Mouse (Mus musculus) thymus, adult 2 months (tissue): Measurements from ENCODE around the gene 4930518I15Rik. TPM values are rescaled to one million over a fixed set of nuclear protein-coding genes. Genes with fewer than 3 reads are reported as not detected.
"Not testable (repeated sequence)": the region's sequence is repeated elsewhere in the genome, so short reads cannot be mapped to it uniquely, and the experiment has no call there.

ENCODE experiments used
- DNase-seq: peaks from one replicate; pipeline ENCODE4 v3.0.0; 2021
- H3K27ac ChIP-seq: fragments of 200-500 bp; 2 replicates; pipeline ENCODE4 v1.5.1; 2012; ENCODE audit warnings: low read length, control low read depth; ENCODE audit not compliant: control insufficient read depth, insufficient read depth
- H3K27me3 ChIP-seq: fragments of 200-500 bp; 2 replicates; pipeline ENCODE4 v1.6.1; 2012; ENCODE audit warnings: mild to moderate bottlenecking, low read length, moderate library complexity, mixed read lengths; ENCODE audit not compliant: control insufficient read depth, insufficient read depth
- H3K36me3 ChIP-seq: fragments of 200-500 bp; 2 replicates; pipeline ENCODE4 v1.6.1; 2012; ENCODE audit warnings: mild to moderate bottlenecking, low read length, moderate library complexity; ENCODE audit not compliant: control insufficient read depth, insufficient read depth
- H3K4me1 ChIP-seq: fragments of 200-500 bp; replicated peaks from 2 replicates; pipeline ENCODE4 v1.6.1; 2012; ENCODE audit warnings: low read length; ENCODE audit not compliant: control insufficient read depth, insufficient read depth
- H3K4me3 ChIP-seq: fragments of 200-500 bp; 2 replicates; pipeline ENCODE4 v1.5.1; 2012; ENCODE audit warnings: mild to moderate bottlenecking, low read length, control low read depth, moderate library complexity; ENCODE audit not compliant: control insufficient read depth, insufficient read depth
- CTCF ChIP-seq: fragments of 200-500 bp; IDR thresholded peaks from 2 replicates; pipeline ENCODE4 v1.5.1; 2012; ENCODE audit warnings: mild to moderate bottlenecking, control low read depth, low read length, moderate library complexity, borderline replicate concordance; ENCODE audit not compliant: control insufficient read depth, poor library complexity, insufficient read depth; ENCODE audit errors: extremely low read depth
- POLR2A ChIP-seq: fragments of 200-500 bp; IDR thresholded peaks from 2 replicates; pipeline ENCODE4 v1.6.1; 2012; ENCODE audit warnings: mild to moderate bottlenecking, low read length, control low read depth, moderate library complexity; ENCODE audit not compliant: control insufficient read depth, poor library complexity, insufficient read depth; ENCODE audit errors: extremely low read depth
- WGBS: fragments of 180-500 bp; shearing (Covaris S2); methylation state at CpG from one replicate; pipeline ENCODE4 v1.1.7; 2018; 5-methylcytosine and 5-hydroxymethylcytosine counted together
- polyA plus RNA-seq: library from polyadenylated mRNA; depleted of rRNA; stranded (reverse); fragments of >200 nt; gene quantifications from 2 replicates; pipeline ENCODE4 v1.2.3, GENCODE M21; 2012; rRNA removed

Gene 4930518I15Rik
- 2.3 and 2.8 TPM in 2 replicates for polyA plus RNA-seq

DNA sequence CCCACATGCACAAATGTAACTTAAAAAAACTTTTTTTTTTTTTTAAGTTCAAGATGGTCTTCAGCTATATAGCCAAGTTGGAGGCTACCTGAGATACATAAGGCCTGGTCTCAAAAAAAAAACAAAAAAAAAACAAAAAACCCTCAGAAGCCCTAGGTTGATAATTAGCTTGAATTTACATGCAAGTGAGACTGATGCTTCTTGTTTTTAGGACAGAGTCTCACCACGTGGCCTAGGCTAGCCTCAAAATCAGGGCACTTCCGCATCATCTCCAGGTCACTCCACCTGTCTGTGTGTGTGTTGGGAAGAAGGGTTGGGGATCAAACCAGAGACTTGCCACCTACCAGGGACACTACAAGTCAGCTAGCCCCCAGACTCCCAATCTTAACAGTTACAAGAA is at the start of gene 4930518I15Rik:
TSS of gene 4930518I15Rik (minus strand) at position 112 of the 400 bp plus-strand sequence.
- Histone ChIP-seq H3K27ac (no peak within 1 kb of the TSS), H3K4me3 (no peak within 1 kb of the TSS)
- WGBS: 85% methylated on average over 2 of the region's 2 CpGs

DNA sequence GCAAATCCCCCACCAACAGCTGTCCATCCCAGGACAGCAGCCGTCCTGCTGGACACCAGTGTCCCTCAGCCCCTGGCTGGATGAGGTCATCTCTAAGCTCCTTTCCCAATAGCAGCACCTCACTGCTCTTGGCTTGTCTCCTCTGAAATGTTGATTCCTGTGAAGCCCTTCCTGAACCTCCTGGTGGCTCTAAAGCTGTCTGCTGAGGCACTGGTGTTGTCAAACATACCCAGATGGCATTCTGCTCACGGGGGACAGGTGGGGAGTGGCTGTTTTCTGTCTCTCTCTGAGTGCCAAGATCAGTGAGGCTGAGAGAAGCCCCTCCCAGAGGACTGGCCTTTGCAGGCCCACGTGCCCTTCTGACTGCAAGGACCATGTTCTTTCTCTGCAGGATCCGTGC is 48.2 kb upstream of the 4930518I15Rik start:
- H3K4me3 ChIP-seq, DNase-seq, H3K36me3 ChIP-seq, H3K27ac ChIP-seq, H3K27me3 ChIP-seq, H3K4me1 ChIP-seq: not testable (repeated sequence)
- 85% methylated on average over 4 of the region's 4 CpGs for WGBS

More for the DNA sequence above, at the start of gene 4930518I15Rik:
- no peak for DNase-seq
- no peaks in the 10 kb centered on the region; the same call in none of the 2 replicates for H3K4me1 ChIP-seq
- H3K27me3 ChIP-seq: no peaks in the 10 kb centered on the region
- TF ChIP-seq CTCF (no peak), POLR2A (no peak)
- H3K36me3 ChIP-seq: peaks cover 10% of the 10 kb centered on the region

DNA sequence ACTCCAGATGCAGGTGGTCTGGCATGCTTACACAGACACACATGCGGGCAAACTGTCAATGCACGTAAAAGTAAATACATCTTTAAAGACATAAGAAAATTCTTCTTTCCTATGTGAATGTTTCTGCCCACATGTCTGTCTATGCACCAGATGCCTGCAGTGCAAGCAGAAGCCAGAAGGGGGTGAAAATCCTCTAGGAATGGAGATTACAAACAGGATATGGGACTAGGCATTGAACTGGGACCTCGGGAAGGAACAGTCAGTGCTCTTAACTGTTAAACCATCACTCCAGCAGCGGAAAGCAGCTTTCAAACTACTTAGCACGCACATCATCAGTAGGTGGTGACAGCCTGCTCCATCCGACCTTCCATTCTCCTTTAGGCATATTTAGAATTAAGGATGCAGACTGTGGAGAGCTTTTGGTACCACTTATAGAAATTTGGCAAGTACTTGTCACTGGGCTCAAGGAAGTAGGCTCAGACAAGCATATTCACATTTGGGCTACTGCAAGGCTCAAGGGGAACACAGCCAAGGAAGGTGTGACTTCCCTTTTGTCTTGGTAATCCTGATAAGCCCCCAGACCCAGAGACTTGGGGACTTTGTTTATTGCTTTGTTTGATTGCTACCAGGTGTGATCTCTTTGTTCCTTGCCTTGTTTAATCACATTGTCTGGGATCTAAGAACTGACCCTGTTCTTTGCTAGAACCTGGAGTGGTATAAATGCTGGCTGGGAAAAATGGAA is 47.4 kb upstream of the 4930518I15Rik start:
- Histone ChIP-seq H3K27me3 (no peaks in the 10 kb centered on the region), H3K36me3 (no peaks in the 10 kb centered on the region), H3K4me3 (no peak overlapping the region), H3K27ac (no peak overlapping the region), H3K4me1 (no peaks in the 10 kb centered on the region)
- WGBS: 81% methylated on average over 6 of the region's 6 CpGs
- peak; percentile 20 for DNase-seq
- TF ChIP-seq POLR2A: no peak

DNA sequence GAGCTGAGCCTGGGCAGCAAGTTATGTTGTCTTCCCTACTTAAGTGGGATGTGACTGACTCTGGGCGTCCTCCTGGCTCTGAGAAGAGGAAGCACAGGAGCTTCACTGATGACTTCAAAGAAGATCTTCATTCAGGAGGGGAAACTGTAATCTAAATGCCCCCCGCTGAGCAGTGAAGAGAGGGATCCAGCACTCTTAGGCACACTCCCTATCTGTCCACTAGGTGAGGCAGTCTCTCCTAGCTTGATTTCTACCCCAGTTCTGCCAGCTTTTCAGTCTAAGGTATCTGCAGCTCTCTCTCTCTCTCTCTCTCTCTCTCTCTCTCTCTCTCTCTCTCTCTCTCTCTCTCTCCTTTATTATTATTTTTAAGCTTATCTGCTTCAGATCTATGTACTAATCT is 45.6 kb upstream of the 4930518I15Rik start:
- WGBS: 44% methylated on average over 2 of the region's 2 CpGs

DNA sequence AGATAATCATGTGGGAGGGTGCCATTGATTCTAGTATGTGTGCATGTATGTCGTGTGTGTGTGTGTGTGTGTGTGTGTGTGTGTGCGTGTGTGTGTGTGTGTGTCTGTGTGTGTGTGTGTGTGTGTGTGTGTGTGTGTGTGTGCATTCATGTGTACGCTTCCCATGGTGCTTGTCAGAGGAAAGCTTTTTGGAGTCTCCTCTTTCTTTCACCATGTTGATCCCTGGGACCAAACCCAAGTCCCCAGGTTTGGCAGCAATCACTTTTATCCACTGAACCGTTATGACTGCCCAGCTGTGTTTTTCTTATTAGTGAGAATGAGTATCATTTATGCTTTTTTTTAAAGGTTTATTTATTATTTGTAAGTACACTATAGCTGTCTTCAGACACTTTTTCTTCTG is 44.7 kb upstream of the 4930518I15Rik start:
- H3K4me1 ChIP-seq, H3K36me3 ChIP-seq, H3K27ac ChIP-seq, H3K27me3 ChIP-seq, H3K4me3 ChIP-seq, DNase-seq: not testable (repeated sequence)
- 93% methylated on average over 4 of the region's 4 CpGs for WGBS

More for the DNA sequence above, 45.6 kb upstream of the 4930518I15Rik start:
- H3K27ac ChIP-seq: no peak overlapping the region
- H3K4me1 ChIP-seq: no peaks in the 10 kb centered on the region
- H3K27me3 ChIP-seq: no peaks in the 10 kb centered on the region
- TF ChIP-seq CTCF (no peak), POLR2A (no peak)
- no peaks in the 10 kb centered on the region for H3K36me3 ChIP-seq
- H3K4me3 ChIP-seq: no peak overlapping the region
- no peak for DNase-seq

DNA sequence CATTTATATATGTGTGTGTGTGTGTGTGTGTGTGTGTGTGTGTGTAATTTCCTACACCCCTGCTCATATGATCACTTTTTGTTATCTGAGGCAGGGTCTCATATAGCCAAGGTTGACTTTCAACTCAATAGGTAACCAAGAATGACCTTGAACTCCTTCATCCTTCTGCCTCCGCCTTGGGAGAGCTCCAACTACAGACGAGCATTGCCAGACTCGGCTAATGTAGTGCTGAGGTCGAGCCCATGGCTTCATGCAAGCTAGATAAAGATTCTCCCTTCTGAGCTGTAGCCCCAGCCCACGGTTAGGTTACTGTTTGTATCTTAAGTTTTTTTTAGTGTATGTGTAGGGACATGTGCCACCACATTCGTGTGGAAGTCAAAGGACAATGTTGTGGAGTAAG is 44.1 kb upstream of the 4930518I15Rik start:
- Histone ChIP-seq H3K4me1 (no peaks in the 10 kb centered on the region), H3K27ac (no peak overlapping the region), H3K4me3 (no peak overlapping the region), H3K36me3 (no peaks in the 10 kb centered on the region), H3K27me3 (no peaks in the 10 kb centered on the region)
- WGBS: 90% methylated on average over 6 of the region's 6 CpGs
- TF ChIP-seq POLR2A (no peak), CTCF (no peak)
- DNase-seq: no peak

DNA sequence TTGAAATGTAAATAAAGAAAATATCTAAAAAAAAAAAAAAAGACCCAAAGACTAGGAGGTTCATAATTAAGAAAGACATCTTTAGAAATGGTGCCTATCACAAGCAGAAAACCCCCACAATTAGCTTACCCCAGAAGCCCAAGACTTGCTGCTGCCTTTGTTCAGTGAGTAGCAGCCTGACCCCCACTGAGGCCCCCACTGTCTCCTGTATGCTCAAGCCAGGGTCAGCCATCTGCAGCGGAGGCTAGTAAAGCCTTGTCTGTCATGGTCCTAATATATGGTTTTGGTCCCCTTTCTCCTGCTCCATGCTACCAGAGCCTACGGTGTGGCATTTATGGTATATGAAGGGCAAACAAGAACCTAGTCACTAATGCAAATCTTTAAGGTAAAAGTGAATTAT is 43.6 kb upstream of the 4930518I15Rik start:
- H3K27ac ChIP-seq: no peak overlapping the region
- TF ChIP-seq CTCF (no peak), POLR2A (no peak)
- no peaks in the 10 kb centered on the region for H3K27me3 ChIP-seq
- no peaks in the 10 kb centered on the region for H3K4me1 ChIP-seq
- WGBS: 100% methylated on average over 2 of the region's 2 CpGs
- H3K4me3 ChIP-seq: no peak overlapping the region
- no peak for DNase-seq
- H3K36me3 ChIP-seq: no peaks in the 10 kb centered on the region
